Mouse (Mus musculus) kidney, adult 18-20 months (tissue): Measurements from ENCODE around the gene Abca14.
"Not testable (repeated sequence)": the region's sequence is repeated elsewhere in the genome, so short reads cannot be mapped to it uniquely, and the experiment has no call there.

Experiments used
- DNase-seq: peaks from one replicate; pipeline ENCODE4 v3.0.0; 2021

Abca14 gene

DNA sequence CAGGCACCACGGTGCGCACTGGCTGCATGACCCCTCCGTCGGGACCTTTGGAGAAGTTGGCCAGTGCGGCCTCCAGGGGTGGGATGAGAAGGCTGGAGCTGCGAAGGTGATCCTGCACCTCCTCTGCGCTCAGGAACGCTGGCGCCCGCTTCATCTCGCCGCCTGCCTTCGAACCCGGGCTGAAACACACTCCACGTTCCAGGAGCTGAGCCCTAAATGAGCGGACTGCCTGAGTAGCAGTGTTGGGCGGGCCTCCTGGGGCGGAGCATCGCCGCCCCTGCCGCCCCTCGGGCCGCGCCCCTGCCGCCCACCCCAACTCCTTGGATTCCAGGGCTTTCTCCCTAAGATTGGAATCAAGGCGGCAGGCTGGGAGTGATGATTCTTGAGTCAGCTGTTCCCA, 2.0 kb upstream of the Abca14 start, which contains the start of gene Crym:
Gene Crym (minus strand): TSS at position 341 of the 400 bp plus-strand sequence.
- DNase-seq: no peak

DNA sequence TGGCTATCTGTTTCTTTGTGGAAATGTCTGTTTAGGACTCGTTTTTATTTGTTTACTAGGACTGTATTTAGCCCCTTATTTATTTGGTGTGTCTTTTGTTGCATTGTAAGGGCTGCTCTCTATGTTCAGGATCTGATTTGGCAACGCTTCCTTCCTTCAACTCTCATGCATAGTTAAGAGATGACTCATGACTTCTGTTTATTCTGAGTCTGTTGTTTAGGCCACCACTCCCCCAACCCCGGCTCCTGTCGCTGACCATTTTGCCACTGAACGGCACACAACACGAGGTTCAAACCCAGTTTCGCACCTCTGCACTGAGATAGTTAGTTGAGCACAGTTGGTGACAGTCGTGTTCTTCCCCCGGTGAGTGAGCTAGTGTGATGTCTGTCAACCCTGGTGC, 2.2 kb downstream of the Abca14 start:
- no peak for DNase-seq

DNA sequence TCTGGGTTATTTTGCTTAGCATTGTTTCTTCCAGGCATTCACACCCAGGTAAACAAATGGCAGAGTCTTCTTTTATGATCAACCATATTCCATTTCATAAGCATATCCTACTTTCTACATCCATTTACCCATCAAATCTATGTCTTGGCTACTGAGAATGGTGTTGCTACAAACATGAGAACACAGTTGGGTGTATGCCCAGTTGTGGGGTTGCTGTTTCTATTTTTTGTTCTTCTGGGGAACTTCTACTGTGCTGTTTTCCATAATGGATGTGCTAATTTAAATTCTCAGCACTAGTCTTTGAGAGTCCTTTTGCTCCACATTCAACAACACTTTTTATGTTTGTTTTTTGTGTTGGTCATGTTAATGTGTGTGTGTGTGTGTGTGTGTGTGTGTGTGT, 24.8 kb downstream of the Abca14 start:
- DNase-seq: no peak

DNA sequence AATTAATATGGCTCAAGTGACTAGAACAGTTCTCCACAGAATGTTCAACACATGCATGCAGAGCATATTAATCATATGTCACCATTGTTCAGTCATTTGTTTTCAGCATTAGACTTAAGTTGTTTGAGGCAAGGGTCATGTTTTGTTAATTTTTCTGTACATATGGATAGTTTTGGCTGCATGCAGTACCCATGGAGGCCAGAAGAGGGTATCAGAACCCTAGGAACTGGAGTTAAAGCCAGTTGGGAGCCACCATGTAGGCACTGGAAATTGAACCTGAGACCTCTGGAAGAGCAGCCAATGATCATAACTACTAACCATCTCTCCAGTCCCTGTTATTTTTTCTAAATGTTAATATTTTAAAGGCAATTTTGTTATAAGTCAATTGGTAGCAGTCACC, 37.3 kb downstream of the Abca14 start:
- no peak for DNase-seq

DNA sequence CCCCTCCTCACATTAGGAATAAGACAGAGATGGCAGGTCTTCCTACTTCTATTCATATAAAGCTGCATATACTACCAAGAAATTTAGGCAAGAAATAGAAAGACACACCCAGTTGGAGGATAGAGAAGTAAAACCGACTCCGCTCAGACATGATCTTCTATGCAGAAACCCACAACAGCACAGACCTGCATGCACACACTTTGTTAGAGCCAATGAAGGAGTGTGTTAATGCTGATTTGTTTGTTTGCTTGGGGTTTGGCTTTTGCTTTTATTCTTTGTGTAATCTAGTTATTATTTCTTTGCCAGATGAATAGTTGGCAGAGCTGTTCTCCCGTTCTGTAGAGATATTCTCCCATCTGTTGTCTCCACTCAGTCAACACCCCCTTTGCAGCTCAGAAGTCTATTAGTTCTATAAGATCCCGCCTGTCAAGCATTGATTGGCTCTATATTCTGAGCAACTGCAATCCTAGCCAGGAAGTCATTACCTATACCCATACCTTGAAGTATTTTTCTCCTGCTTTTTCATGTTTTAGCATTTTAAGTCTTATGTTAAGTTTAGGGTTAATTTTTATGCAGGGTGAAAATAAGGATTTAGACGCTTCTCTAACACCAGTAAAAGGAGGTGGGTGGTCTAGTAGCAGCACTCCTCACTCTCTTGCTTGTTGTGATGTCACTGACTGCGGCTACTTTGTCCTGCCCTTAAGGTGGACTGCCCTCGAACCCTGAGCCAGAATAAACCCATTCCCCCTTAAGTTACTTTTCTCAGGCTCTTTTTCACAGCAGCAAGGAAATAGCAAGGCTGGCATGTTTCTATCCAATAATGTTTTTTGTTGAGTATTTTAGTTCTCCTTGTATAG, 67.6 kb downstream of the Abca14 start:
- no peak for DNase-seq

DNA sequence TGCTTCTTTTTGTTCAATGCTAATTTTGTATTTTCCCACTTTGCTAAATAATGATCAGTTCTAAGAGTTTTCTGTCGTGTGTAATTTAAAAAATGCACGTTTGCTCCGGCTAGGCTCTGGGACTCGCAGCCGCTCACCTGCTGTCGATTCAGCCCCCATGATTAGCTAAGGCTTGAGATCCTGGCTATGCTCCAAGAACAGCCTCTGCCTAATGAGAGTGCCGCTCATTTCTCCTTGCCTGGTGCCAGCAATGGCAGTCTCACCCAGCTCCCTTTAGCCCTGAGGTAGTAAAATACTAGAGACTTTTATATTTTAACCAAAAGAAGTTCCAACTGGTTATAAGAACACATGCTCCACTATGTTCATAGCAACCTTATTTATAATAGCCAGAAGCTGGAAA, 68.3 kb downstream of the Abca14 start:
- no peak for DNase-seq

DNA sequence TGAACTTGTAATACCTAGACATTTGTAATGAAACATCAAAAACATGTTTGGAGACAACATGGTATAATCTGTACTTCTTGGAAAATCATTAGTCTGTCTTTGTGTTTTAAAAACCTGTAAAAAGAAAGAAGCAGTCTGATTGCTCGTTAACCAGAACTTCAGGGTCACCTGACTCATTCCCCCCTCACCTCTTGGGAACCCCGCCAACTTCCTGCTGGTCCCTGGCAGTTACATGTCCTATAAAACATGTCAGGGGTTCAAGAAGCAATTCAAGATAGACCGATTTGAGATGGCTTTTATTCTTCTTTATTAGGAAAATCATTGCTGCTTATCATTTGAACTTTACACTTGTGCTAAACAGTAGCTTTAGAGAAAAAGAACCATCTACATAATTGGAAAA, 81.5 kb downstream of the Abca14 start:
- DNase-seq: peak; percentile 21

DNA sequence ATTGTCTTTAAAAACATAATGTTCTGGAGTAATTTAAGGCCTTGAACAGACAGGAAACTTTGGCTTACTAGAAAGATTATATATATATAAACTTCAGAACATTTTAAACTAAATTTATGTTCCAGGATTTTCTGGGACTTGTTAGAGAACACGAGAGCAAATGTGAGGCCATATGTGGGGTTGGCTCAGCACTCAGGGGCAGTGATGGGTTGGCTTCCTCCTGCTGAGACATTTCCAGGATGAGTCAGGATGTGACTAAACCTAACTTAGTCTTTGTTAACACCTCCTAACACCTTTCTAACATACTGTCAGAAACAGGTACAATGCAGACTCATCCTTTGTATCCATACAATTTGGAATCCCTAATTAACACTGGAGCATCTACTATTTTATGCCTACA, 112.3 kb downstream of the Abca14 start:
- no peak for DNase-seq

DNA sequence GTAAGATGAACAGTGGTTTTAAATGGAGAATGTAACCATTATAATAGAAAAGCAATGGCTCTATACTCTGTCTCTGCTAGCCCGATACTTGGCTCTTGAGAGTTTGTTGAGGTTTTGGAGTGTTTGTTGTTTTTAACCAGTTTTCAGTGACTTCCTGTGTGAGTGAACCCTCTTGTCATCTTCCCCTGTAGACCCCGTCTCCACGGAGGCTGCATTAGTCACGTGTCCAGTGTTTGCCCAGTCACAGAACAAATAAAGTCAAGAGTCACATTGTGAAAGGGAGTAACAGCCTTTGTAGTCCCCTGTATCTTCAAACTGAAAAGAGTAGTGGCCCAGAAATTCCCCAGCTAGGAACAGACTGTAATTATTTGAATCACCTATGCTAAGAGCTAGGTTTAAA, 119.2 kb downstream of the Abca14 start:
- DNase-seq: no peak

DNA sequence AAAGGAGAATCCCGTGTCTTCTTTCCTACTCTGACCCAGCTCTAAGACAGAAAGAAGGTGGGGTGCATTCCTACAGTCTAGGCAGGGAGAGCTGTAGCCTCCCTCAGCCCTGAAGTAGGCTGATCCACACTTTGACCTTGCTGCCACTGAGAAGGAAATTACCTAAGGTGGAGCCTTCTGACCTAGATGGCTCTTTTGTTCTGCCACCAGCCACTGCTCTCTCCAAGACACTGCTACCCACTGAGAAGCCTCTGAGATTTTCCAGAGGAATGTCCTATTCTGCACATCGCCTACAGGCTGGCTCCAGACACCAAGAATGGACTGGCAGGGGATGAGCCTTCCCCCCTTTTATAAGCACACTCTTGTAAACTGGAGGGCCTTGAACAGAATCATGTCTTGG, 122.2 kb downstream of the Abca14 start:
- DNase-seq: not testable (repeated sequence)

DNA sequence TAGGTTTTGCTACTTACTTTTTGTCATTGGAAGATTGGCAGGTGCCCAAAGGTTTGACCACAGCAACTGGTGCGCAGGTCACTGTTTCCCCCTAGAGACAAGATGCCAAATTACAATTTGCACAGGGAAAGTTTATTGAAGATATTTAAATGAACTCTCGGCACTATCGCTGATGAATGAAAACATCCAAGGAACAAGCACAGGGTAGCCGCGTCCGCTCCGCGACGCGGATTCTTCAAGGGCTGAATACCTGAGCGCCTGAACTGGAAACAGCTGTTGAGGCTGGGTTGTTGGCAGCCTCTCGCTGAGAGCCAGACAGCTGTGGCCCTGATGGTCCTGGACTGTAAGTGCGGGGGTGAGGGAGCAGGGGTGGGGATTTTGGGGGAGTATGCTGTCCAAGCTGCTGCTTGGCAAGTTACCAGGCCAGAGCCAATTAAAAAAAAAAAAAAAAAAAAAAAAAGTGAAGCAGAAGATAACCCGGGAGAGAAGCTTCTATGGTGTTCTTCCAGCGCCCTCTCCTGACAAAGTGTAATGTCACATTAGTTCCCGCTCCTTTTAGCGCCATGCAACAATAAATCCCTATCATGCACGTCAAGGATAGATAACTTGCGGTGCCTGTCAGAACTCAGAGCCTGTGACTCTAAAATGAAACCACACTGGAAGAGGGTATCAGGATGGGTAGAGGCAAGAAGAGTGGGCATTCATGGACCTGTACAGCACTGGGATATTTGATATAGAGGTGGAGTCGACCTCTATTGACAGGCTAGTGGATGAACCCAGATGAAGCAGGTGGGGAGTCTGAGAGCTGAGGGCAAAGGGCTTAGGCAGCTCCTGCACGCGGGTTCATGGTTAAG, 123.7 kb downstream of the Abca14 start:
- DNase-seq: peak; percentile 18

DNA sequence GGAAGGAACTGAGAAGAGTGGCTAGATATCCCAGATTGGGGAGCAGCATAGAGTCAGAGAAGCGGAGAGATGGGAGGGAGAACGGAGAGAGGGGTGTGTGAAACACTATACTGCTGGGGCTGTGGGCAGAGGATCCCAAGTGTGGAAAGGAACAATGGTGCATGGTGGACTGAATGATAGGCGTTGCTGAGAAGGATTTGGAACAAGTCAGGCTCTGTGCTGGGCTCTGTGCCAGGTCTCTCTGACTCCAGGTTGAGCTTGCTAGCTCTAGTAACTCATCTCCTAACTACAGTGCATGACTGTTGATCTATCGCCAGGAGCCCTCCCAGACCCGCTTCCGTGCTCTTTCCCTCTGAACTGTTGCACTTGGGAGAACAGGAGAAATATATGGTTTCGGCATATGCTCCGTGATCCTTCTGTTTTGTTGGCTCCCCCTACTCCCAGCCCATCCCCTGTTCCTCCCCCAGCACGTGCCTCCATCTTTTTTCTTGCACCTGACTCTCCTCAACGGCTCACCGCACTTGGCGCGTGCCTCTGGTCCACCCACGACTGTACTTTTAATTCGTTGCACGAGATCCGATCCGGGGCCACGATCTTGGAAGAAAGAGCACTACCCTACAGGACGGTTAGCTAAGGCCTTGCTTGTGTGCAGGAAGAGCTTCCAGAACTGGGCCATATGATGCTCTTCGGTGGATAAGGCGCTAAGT, 124.5 kb downstream of the Abca14 start, which contains the start of gene Abca15:
Gene Abca15 (plus strand): TSS at position 584 of the 707 bp plus-strand sequence.
- peak; percentile 66 for DNase-seq

DNA sequence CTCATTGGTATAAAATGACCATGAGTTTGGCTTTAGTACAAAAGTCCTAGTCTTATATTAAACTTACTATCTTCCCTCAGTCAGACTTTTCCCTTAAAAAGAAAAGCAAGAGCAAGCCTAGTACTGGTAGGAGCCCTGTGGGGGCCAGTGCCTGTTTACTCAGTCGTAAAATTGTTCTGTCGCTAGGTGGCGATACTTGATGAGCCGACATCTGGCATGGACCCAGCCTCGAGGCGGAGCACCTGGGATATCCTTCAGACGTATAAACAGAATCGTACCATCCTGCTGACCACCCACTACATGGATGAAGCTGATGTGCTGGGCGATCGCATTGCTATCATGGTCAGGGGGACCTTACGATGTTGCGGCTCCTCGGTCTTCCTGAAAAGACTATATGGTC, 157.4 kb downstream of the Abca14 start:
- no peak for DNase-seq
